Mouse (Mus musculus): ENCODE measurements around the gene Tex2.

Tex2 gene

GRCm38 (mm10) chr11:106485611-106486010 lies 127.6 kb downstream of the Tex2 start:
- no peak for DNase-seq (ENCODE audit: low spot score)

DNA sequence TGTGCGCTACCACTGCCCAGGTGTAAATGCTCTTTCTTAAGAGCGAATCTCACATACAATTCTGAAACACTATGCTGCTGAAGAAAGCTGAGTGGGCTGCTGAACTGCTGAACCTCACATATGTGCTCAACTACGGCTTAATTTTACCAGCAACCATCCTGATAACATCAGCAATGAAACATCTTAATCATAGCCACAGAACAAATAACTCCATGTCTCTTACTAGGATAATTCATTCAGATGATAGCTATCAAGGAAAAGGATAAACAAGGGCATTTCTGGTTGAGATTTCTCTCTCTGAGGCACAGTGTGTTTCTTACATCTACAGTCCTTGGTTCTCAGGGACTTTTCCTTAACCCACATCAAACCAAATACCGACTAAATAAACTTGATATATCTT lies 128.3 kb downstream of the Tex2 start:
- DNase-seq (ENCODE audit: low spot score) = no peak

- DNase-seq (ENCODE audit: low spot score) = no peak
Measured at GRCm38 (mm10) chr11:106482867-106483266, 130.4 kb downstream of the Tex2 start.

DNA sequence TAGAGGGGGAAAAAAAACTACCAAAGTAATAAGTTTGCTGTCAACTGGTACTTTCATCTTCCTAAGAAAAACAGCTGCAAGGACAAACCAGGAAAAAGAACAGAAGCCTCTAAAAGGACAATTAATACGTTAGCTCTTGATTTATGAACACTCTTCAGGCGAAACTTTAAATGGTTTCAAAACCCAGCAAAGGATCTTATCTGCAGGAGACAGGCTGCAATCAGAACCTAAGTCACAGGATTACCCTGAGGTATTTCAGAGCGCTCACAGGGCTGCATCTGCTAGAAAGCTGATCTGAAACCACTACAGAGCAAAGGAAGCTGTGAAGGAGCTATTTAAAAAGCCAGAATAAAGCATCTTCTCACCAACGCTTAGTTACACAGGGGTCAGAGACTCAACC lies 131.6 kb downstream of the Tex2 start:
- DNase-seq (ENCODE audit: low spot score) = no peak

DNA sequence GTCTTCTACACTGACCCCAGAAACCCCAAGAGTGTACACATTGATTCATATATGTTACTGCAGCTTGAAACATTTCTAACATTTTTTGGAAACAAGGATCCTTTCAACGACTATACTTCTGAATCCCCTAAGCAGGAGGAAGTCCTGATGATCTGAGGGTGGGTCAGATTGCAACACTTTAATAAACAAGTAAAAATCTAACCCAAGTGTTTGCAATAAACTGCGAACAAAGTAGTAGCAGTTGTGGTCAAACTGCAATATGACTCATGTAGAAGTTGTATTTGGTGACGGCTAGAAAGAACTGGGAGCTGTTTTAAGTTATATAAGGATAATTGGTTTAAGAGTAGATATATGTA lies 132.7 kb downstream of the Tex2 start:
- DNase-seq (ENCODE audit: low spot score) = no peak

GRCm38 (mm10) chr11:106479619-106480529 lies 133.3 kb downstream of the Tex2 start:
- no peak for DNase-seq (ENCODE audit: low spot score)

GRCm38 (mm10) chr11:106478745-106479144 lies 134.5 kb downstream of the Tex2 start:
- no peak for DNase-seq (ENCODE audit: low spot score)

DNA sequence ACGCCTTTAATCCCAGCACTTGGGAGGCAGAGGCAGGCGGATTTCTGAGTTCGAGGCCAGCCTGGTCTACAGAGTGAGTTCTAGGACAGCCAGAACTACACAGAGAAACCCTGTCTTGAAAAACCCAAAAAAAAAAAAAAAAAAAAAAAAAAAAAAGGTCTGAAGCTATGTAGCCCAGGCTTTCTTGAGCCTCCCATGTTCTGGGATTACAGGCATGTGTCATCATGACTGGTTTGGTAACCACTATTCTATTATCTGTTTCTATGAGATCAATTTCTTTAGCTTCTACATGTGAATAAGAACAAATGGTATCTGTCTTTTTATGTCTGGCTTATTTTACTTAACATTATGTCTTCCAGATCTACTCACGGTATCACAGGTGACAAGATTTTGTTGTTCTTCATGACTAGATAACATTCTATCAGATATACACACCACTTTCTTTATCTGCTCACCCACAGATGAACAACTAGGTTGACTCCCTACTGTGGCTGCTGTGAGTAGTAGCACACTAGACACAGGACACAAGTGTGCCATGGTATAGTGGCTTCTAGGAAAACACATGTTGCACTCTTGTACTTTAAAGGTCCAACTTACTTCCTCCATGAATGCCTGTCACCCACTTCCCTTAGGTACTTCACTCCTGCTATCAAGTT lies 135.6 kb downstream of the Tex2 start:
- DNase-seq (ENCODE audit: low spot score) = no peak

DNA sequence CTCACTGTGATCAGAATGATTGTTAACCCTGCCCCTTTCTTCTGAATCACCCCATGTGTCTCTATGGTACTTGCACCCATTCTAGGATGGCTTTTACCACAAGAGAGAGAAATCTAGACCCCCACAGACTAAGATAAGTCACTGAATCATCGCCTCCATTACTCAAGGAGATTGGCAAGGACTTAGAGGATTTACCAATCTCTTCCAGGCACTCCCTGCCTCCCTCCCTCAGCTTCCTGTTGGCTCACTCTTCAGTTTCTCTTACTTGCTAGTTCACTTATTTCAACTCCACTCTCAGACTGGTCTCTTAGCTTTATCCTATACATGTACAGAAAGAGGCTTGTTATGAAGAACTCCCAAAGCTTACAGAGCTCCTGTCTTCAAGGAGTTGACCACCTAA lies 137.9 kb downstream of the Tex2 start:
- no peak for DNase-seq (ENCODE audit: low spot score)

GRCm38 (mm10) chr11:106471629-106472028 lies 141.6 kb downstream of the Tex2 start:
- no peak for DNase-seq (ENCODE audit: low spot score)

DNA sequence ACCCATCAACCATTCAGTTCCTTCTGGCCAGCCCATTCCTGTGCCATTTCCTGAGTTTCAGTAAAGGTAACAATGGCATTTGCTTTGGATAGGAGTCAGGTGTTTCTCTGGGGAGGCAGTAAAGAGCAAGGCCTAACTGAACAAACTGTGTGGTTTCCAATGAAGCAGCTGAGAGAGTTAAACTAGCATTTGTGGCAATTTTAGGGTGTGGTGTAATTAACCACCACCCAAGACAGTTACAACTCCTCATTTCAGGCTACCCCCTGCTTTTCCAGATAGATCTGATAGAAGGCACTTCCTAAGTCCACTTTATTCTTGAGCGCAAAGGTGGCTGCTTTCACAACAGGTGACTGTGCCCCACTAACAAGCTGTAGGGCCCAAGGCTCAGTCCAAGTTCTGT lies 144.7 kb downstream of the Tex2 start:
- DNase-seq (ENCODE audit: low spot score) = no peak

- no peak for DNase-seq (ENCODE audit: low spot score)
Measured at GRCm38 (mm10) chr11:106465932-106466331, 147.3 kb downstream of the Tex2 start.

DNA sequence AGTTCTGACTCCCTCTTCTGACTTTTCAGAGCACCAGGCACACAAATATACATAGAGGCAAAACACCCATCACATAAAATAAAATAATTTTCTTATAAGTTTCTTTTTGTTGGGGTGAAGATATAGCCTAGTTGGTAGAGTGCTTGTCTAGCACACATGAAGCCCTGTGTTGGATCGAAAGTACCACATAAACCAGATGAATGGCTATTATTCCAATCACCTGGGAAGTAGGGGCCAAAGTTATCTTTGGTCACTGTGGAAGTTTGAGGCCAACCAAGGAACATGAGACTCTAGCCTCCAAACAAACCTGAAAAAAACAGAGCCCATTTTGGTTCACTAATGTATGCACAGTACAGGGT lies 147.7 kb downstream of the Tex2 start:
- DNase-seq (ENCODE audit: low spot score) = no peak

DNA sequence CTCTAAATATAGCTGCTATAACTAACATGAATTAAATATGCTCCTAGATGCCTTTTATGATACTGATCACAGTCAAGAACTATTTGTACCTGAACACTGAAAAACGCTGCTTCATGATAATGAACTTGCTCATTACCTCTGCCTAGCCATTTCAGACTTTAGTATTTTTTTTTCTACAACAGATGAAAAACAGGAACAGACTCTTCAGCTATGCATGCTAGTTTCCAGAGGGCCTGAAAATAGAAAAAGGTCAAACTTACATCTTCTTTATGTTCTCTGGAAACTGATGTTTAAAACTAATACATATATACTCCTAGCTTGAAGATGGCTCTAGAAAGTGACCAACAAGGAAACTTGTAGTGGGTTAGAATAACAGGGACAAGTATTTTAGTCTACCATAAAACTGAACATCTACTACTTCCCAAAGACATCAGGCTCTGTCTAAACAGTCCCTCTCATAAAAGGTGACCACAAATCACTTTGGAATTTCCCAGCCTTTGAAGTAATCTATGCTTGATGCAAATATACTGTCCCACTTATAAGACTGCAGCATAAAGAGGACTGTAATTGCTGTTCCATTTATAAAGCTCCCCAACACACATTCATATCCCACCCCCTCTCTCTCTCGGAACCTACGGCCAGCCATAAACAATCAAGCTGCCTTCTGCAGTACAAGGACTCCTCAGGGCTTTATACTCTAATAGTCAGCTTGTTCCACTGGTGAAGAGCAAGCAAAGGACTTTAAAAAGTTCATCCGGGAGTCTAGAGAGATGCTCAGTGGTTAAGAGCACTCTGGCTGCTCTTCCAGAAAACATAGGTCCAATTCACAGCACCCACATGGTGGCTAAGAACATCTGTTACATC lies 148.3 kb downstream of the Tex2 start:
- no peak for DNase-seq (ENCODE audit: low spot score)

GRCm38 (mm10) chr11:106463845-106464244 lies 149.4 kb downstream of the Tex2 start:
- no peak for DNase-seq (ENCODE audit: low spot score)

DNA sequence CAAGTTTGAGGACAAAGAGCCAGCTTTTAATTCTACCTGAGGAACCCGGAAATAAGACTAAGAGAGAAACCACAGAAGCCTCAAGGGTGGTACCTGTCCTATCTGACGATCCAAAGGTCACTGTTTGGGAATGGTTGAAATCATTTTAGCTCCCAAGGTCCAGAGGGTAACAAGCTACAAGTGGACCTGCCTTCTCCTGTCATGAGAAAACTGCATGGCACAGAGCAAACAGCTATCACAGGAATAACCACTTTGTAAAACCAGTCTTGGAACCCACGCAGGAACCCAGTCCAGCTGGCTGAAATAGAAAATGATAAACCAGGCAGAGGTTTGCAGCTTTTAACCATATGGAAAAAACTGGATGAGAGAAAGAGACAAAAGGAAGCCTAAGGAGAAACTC lies 150.9 kb downstream of the Tex2 start:
- DNase-seq (ENCODE audit: low spot score) = no peak

DNA sequence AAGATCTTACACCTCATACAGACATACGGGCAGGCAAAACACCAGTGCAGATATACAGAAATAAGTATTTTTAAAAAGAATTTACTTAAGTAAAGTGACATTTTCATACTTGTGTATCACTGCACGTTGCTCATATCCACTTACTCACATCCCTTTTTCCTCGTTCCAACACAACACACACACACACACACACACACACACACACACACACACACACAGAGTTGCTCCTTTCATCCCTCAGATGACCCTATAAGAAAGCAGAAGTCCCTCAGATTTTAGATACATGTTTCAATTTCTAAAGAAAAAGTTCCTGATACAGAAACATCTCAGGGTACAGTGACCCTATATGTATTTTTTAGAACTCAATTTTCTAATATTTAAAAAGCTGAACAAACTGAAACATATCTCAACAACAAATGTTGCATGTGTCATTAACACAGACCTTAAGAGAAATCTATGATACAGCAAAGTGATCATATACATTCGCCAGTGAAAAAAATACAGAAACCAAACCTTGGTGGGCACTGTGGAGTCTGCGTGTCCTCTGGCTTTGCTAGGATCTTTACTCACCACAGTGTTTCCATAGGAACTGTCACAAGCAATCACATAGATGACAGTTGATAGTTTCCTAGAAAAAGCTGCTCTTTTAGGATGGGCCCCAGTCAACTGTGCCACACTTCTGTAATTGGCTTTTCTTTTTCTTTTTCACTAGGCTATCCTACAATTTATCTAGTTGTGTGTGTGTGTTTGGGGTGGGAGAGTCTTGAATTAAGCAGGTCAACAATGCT lies 151.9 kb downstream of the Tex2 start:
- no peak for DNase-seq (ENCODE audit: low spot score)

GRCm38 (mm10) chr11:106460671-106461070 lies 152.6 kb downstream of the Tex2 start:
- DNase-seq (ENCODE audit: low spot score) = no peak

GRCm38 (mm10) chr11:106458540-106458939 lies 154.7 kb downstream of the Tex2 start:
- no peak for DNase-seq (ENCODE audit: low spot score)
